Mouse (Mus musculus) small intestine, adult 2 months (tissue): Measurements from ENCODE around the gene Psen1. TPM values are rescaled to one million over a fixed set of nuclear protein-coding genes. Genes with fewer than 3 reads are reported as not detected.

Experiments used
- H3K27ac ChIP-seq: fragments of 200-500 bp; 2 replicates; pipeline ENCODE4 v1.5.1; 2012; ENCODE audit warnings: low read depth, low read length, control low read depth, inconsistent platforms; ENCODE audit not compliant: insufficient read depth
- H3K27me3 ChIP-seq: fragments of 200-500 bp; 2 replicates; pipeline ENCODE4 v1.6.1; 2012; ENCODE audit warnings: mild to moderate bottlenecking, moderate library complexity, low read length, inconsistent platforms; ENCODE audit not compliant: control insufficient read depth, insufficient read depth
- H3K36me3 ChIP-seq: fragments of 200-500 bp; 2 replicates; pipeline ENCODE4 v1.6.1; 2012; ENCODE audit warnings: mild to moderate bottlenecking, low read length, control low read depth, inconsistent platforms; ENCODE audit not compliant: control insufficient read depth, insufficient read depth
- H3K4me1 ChIP-seq: fragments of 200-500 bp; 2 replicates; pipeline ENCODE4 v1.6.1; 2012; ENCODE audit warnings: low read length, inconsistent platforms, mixed read lengths; ENCODE audit not compliant: control insufficient read depth, insufficient read depth, insufficient read length
- H3K4me3 ChIP-seq: fragments of 200-500 bp; 2 replicates; pipeline ENCODE4 v1.5.1; 2012; ENCODE audit warnings: low read depth, mild to moderate bottlenecking, control low read depth, inconsistent platforms, low read length, moderate library complexity
- CTCF ChIP-seq: fragments of 200-500 bp; IDR thresholded peaks from 2 replicates; pipeline ENCODE4 v1.5.1; 2012; ENCODE audit warnings: low read depth, mild to moderate bottlenecking, control low read depth, inconsistent platforms, low read length, moderate library complexity, mixed read lengths; ENCODE audit not compliant: insufficient replicate concordance, insufficient read length; ENCODE audit errors: extremely low read depth
- POLR2A ChIP-seq: fragments of 200-500 bp; IDR thresholded peaks from 2 replicates; pipeline ENCODE4 v1.6.1; 2012; ENCODE audit warnings: low read depth, mild to moderate bottlenecking, control low read depth, inconsistent platforms, low read length, moderate library complexity
- WGBS: fragments of 180-500 bp; shearing (Covaris S2); methylation state at CpG from one replicate; pipeline ENCODE4 v1.1.7; 2018; 5-methylcytosine and 5-hydroxymethylcytosine counted together
- polyA plus RNA-seq: library from polyadenylated mRNA; depleted of rRNA; stranded (reverse); fragments of >200 nt; gene quantifications from 2 replicates; pipeline ENCODE4 v1.2.3, GENCODE M21; 2012

Gene Psen1
- polyA plus RNA-seq, 1 experiment = 35.2 TPM

- Histone ChIP-seq H3K36me3 (peaks cover 3% of the 10 kb centered on the region; the same call in 1 of the 2 replicates), H3K27ac (peak overlapping the region; percentile 92), H3K4me1 (peaks cover 2% of the 10 kb centered on the region; the same call in 1 of the 2 replicates), H3K4me3 (peak overlapping the region; percentile 85), H3K27me3 (no peaks in the 10 kb centered on the region)
- TF ChIP-seq CTCF (no peak), POLR2A (no peak)
- WGBS = under 1% methylated on average over 49 of the region's 49 CpGs
Measured at GRCm38 (mm10) chr12:83688316-83689086, 549 bp downstream of the Psen1 start.

GRCm38 (mm10) chr12:83689087-83689432 is 1.1 kb downstream of the Psen1 start:
- TF ChIP-seq CTCF = no peak
- no peak for TF ChIP-seq POLR2A
- Histone ChIP-seq H3K4me1 (peaks cover 2% of the 10 kb centered on the region; the same call in 1 of the 2 replicates), H3K27me3 (no peaks in the 10 kb centered on the region), H3K27ac (peak overlapping the region; percentile 92), H3K4me3 (peak overlapping the region; percentile 85), H3K36me3 (0 out of 2 replicates have a peak, but pooled peaks cover 2% of the 10 kb centered on the region)
- 2% methylated on average over 6 of the region's 6 CpGs for WGBS

GRCm38 (mm10) chr12:83694011-83694410 is 6.1 kb downstream of the Psen1 start:
- Histone ChIP-seq H3K27me3 (no peaks in the 10 kb centered on the region), H3K4me1 (peaks cover 18% of the 10 kb centered on the region), H3K4me3 (no peak overlapping the region), H3K27ac (no peak overlapping the region), H3K36me3 (0 out of 2 replicates have a peak, but pooled peaks cover 2% of the 10 kb centered on the region)
- TF ChIP-seq CTCF = no peak
- TF ChIP-seq POLR2A = no peak
- WGBS = 82% methylated on average over 5 of the region's 5 CpGs

- TF ChIP-seq POLR2A = no peak
- no peak for TF ChIP-seq CTCF
- peaks cover 18% of the 10 kb centered on the region for H3K4me1 ChIP-seq
- peaks cover 5% of the 10 kb centered on the region for H3K36me3 ChIP-seq
- no peak overlapping the region for H3K27ac ChIP-seq
- WGBS = 66% methylated on average over 3 of the region's 3 CpGs
- no peak overlapping the region for H3K4me3 ChIP-seq
- H3K27me3 ChIP-seq = no peaks in the 10 kb centered on the region
Measured at GRCm38 (mm10) chr12:83694669-83695068, 6.7 kb downstream of the Psen1 start.

- WGBS = 60% methylated on average over 4 of the region's 4 CpGs
- no peak overlapping the region for H3K27ac ChIP-seq
- H3K27me3 ChIP-seq = no peaks in the 10 kb centered on the region
- H3K36me3 ChIP-seq = peaks cover 19% of the 10 kb centered on the region
- H3K4me1 ChIP-seq = peaks cover 16% of the 10 kb centered on the region; the same call in 1 of the 2 replicates
- H3K4me3 ChIP-seq = no peak overlapping the region
- TF ChIP-seq CTCF (no peak), POLR2A (no peak)
Measured at GRCm38 (mm10) chr12:83698637-83699036, 10.7 kb downstream of the Psen1 start.

- H3K27ac ChIP-seq = no peak overlapping the region
- no peak overlapping the region for H3K4me3 ChIP-seq
- no peaks in the 10 kb centered on the region for H3K27me3 ChIP-seq
- TF ChIP-seq POLR2A (no peak), CTCF (no peak)
- H3K4me1 ChIP-seq = peaks cover 17% of the 10 kb centered on the region; the same call in 1 of the 2 replicates
- WGBS = 92% methylated on average over 7 of the region's 7 CpGs
- peaks cover 24% of the 10 kb centered on the region for H3K36me3 ChIP-seq
Measured at GRCm38 (mm10) chr12:83701608-83702007, 13.7 kb downstream of the Psen1 start.

GRCm38 (mm10) chr12:83702796-83703195 is 14.8 kb downstream of the Psen1 start:
- H3K4me3 ChIP-seq = no peak overlapping the region
- H3K27me3 ChIP-seq = no peaks in the 10 kb centered on the region
- H3K27ac ChIP-seq = no peak overlapping the region
- H3K4me1 ChIP-seq = peaks cover 18% of the 10 kb centered on the region; the same call in 1 of the 2 replicates
- H3K36me3 ChIP-seq = peaks cover 24% of the 10 kb centered on the region
- TF ChIP-seq CTCF = no peak
- no peak for TF ChIP-seq POLR2A
- 86% methylated on average over 4 of the region's 4 CpGs for WGBS
